Mouse (Mus musculus): ENCODE data around the gene A830031A19Rik. TPM values are rescaled to one million over a fixed set of nuclear protein-coding genes. Genes with fewer than 3 reads are reported as not detected.

A830031A19Rik gene
- polyA plus RNA-seq, 1 experiment from 2014 or later = not detected

DNA sequence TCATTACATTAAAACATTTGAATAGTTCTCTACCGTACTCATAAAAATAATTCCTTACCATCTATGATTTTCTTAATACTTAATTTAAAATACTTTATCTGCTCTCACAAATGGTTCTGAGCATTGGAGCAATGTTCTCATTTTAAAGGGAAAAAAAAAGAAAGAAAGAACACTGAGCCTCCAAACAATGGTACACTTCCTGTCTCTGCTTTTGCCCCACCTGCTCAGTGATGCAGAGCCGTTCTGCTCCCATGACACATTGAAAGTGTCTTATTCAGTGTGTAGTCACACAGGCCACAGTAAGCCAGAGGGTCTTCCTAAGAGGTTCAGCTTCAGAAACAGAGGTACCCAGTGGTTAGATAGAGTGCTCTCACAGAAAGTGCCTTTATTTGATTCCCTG lies 56.1 kb downstream of the A830031A19Rik start:
- WGBS = 78% methylated on average over 2 of the region's 2 CpGs
- peaks cover 7% of the 10 kb centered on the region for H3K27me3 ChIP-seq
- no peak for ATAC-seq (ENCODE audit: low FRiP score, low read depth)
- no peaks in the 10 kb centered on the region for H3K9me3 ChIP-seq
- no peak overlapping the region for H3K9ac ChIP-seq (replicated peaks)
- H3K4me2 ChIP-seq (replicated peaks) = no peak overlapping the region
- H3K27ac ChIP-seq (replicated peaks) = no peak overlapping the region
- peaks cover 8% of the 10 kb centered on the region; the same call in 1 of the 2 replicates for H3K4me1 ChIP-seq
- H3K4me3 ChIP-seq = no peak overlapping the region
- no peaks in the 10 kb centered on the region for H3K36me3 ChIP-seq

DNA sequence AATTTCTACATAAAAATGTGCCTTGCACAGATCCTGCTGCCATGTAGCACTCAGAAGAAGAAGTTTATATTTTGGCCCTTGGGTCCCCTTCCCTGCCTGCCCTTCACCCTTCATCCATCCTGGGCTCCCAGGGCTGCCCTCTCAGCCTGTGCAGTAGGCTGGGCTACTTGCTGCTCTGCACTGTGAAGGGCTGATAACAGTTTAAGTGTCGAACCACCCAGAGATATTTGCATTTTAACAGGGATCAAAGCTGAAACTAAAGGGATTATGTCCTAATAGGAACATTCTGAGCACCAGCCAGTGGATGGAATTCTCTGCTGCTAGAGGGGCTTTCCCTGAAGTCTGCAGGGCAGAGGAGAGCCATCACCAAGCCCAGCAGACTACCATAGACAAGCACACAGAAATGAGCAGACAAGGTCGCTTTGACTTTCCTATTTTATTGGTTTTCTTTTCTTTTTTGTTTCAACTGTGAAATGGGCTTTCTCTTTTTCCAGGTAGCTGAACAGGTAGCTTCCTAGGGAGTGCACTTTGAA lies 58.1 kb downstream of the A830031A19Rik start:
- no peak overlapping the region for H3K4me3 ChIP-seq
- no peaks in the 10 kb centered on the region for H3K9me3 ChIP-seq
- peak; percentile 84 for ATAC-seq (ENCODE audit: low FRiP score, low read depth)
- H3K4me2 ChIP-seq (replicated peaks) = 0 out of 2 replicates have a peak overlapping the region, but pooled peaks have one; percentile 2
- no peak overlapping the region for H3K9ac ChIP-seq (replicated peaks)
- peaks cover 8% of the 10 kb centered on the region; the same call in 1 of the 2 replicates for H3K4me1 ChIP-seq
- no peaks in the 10 kb centered on the region for H3K36me3 ChIP-seq
- WGBS = 20% methylated on average over 2 of the region's 2 CpGs
- H3K27ac ChIP-seq (replicated peaks) = no peak overlapping the region
- peaks cover 8% of the 10 kb centered on the region for H3K27me3 ChIP-seq

DNA sequence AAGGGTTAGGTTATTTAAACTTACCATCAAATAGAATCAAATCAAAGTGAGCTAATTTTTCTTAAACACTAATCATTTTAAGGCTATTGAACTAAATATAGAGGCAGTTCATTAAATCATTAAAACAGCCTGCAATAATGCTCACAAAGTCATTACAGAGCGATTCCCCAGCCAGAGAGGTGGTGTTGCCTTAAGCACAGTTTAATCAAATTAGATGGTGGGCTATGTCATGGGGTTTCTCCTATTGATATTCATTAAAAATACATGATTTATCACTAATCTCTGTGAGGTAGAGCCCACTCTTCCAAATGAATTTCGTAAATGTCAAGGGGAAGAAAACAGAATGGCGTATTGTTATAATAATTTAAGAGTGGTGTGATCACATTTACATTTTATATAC lies 58.8 kb downstream of the A830031A19Rik start:
- no peak for ATAC-seq (ENCODE audit: low FRiP score, low read depth)

DNA sequence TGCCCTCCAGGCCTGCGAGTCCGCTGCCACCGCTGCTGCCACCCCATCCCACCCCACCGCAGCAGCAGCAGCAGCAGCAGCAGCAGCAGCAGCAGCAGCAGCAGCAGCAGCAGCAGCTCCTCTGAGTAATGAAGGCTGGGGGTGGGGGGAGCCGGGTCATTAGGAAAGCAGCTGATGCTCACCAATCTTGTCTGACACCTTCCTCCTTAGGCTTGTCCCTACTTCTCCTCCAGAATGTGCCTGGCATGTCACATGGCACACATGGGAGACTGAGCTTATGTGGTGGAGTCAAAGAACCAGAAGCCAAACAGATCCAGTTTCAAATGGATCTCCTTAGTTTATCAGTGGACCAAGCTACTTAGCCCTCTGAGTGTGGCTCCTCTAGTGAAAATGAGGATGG lies 60.2 kb downstream of the A830031A19Rik start:
- no peak overlapping the region for H3K27ac ChIP-seq (replicated peaks)
- no peak overlapping the region for H3K4me3 ChIP-seq
- H3K36me3 ChIP-seq = no peaks in the 10 kb centered on the region
- no peak for ATAC-seq (ENCODE audit: low FRiP score, low read depth)
- H3K27me3 ChIP-seq = peaks cover 8% of the 10 kb centered on the region
- no peaks in the 10 kb centered on the region for H3K9me3 ChIP-seq
- H3K4me2 ChIP-seq (replicated peaks) = no peak overlapping the region
- no peak overlapping the region for H3K9ac ChIP-seq (replicated peaks)
- peaks cover 8% of the 10 kb centered on the region; the same call in 1 of the 2 replicates for H3K4me1 ChIP-seq
- WGBS = 80% methylated on average over 5 of the region's 5 CpGs

More for the DNA sequence above, 58.8 kb downstream of the A830031A19Rik start:
- 69% methylated on average over 3 of the region's 3 CpGs for WGBS
- Histone ChIP-seq H3K9ac (replicated peaks) (no peak overlapping the region), H3K36me3 (no peaks in the 10 kb centered on the region), H3K27me3 (peaks cover 8% of the 10 kb centered on the region), H3K4me3 (no peak overlapping the region), H3K4me1 (peaks cover 8% of the 10 kb centered on the region; the same call in 1 of the 2 replicates), H3K27ac (replicated peaks) (no peak overlapping the region), H3K4me2 (replicated peaks) (no peak overlapping the region), H3K9me3 (no peaks in the 10 kb centered on the region)

DNA sequence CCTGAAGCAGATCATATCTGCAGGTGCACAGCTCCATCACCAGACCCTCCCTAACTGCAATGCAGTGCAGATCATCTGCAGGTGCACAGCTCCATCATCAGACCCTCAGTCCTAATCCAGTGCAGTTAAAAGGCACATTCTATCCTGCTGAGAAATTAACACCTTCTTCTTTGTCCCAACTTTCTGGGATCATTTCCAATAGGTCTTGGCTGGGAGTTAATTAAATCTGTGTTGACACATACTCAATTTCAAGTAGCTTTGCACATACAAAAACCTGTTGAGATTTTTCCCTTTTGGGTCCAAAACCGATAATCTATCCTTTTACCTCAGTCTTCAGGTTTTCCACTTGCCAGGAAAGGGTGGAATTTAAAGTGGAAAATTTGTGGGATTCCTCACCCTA lies 62.6 kb downstream of the A830031A19Rik start:
- ATAC-seq (ENCODE audit: low FRiP score, low read depth) = no peak
- Histone ChIP-seq H3K36me3 (no peaks in the 10 kb centered on the region), H3K27me3 (peaks cover 8% of the 10 kb centered on the region), H3K9ac (replicated peaks) (no peak overlapping the region), H3K4me2 (replicated peaks) (no peak overlapping the region), H3K27ac (replicated peaks) (no peak overlapping the region), H3K9me3 (no peaks in the 10 kb centered on the region), H3K4me3 (no peak overlapping the region), H3K4me1 (peaks cover 8% of the 10 kb centered on the region; the same call in 1 of the 2 replicates)
- WGBS = 86% methylated on average over 1 of the region's 1 CpGs

DNA sequence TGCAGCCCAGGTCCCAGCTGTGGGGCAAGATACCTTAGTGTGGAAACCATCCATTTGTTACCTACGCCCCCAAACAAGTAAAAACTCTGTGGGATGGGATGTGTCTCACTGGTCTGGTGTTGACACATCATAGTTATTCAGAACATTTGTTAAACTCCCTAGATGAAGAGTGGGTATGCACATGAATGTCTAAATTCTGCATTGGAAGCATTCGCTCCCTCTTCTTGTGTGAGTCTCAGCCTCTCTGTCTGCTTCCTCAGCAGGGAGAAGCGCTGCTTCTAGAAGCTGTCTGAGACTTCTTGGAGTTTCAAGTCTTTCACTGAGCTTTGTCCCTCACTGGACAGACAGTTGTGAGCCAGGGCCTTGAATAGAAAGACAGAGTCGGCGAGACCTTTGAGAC lies 65.9 kb downstream of the A830031A19Rik start:
- WGBS = 97% methylated on average over 5 of the region's 5 CpGs
- no peak for ATAC-seq (ENCODE audit: low FRiP score, low read depth)
- Histone ChIP-seq H3K36me3 (no peaks in the 10 kb centered on the region), H3K27ac (replicated peaks) (no peak overlapping the region), H3K4me3 (no peak overlapping the region), H3K9ac (replicated peaks) (no peak overlapping the region), H3K4me2 (replicated peaks) (no peak overlapping the region), H3K27me3 (peaks cover 3% of the 10 kb centered on the region; the same call in 1 of the 2 replicates), H3K4me1 (no peaks in the 10 kb centered on the region), H3K9me3 (no peaks in the 10 kb centered on the region)

DNA sequence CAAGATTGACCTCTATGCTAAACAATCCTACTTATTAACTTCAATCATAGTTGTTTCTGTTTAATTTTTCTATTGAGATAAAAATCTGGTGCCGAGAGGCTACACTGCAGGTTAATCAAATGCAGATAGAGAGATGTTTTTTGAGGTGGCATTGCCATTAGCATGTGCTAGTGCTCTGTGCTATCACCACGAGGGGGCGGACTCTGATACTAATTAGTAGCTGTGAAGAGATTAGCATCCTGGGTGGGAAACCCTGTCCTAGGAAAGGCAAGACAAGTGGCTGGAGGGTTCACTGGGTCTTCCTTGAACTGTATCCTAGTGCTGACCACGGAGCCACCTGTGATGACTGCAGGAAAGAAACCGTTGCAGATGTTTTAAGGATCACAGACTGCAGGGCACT lies 66.6 kb downstream of the A830031A19Rik start:
- 38% methylated on average over 5 of the region's 5 CpGs for WGBS
- H3K9ac ChIP-seq (replicated peaks) = no peak overlapping the region
- H3K36me3 ChIP-seq = no peaks in the 10 kb centered on the region
- no peak for ATAC-seq (ENCODE audit: low FRiP score, low read depth)
- no peak overlapping the region for H3K4me3 ChIP-seq
- no peaks in the 10 kb centered on the region for H3K4me1 ChIP-seq
- no peak overlapping the region for H3K4me2 ChIP-seq (replicated peaks)
- H3K27me3 ChIP-seq = no peaks in the 10 kb centered on the region
- H3K9me3 ChIP-seq = no peaks in the 10 kb centered on the region
- H3K27ac ChIP-seq (replicated peaks) = no peak overlapping the region

DNA sequence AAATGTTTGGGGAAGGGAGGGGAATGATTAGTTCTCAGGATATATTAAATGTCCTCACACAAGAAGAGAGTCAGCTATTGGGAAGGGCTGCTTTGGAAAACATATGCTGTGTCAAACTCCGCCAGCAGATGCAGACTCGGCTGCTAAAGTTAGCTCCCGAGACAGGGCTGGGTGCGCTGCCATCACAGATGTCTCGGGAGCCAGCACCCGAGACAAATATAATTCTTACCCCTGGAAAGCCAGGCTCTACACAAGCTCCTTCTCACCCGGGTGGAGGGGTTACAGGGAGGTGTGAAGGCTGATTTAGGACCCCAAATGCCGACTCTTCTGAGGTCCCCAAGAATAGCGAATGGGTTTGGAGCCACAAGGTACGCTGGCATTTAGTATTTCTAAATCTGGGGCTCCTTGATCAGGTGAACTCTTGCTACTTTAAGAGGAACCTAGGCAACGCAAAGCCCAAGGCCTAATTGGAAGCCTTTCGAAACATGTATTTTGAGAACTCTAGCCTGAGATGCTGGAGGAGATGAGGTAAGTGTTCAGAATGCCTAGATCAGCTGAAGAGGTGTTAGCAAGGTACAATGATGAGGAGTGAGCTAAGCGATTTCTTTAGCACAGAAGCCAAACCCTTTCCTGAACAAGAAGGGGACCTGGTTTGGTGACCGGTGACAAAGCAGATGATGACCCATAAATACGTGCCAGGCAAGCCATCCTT lies 69.3 kb downstream of the A830031A19Rik start:
- H3K27me3 ChIP-seq = no peaks in the 10 kb centered on the region

DNA sequence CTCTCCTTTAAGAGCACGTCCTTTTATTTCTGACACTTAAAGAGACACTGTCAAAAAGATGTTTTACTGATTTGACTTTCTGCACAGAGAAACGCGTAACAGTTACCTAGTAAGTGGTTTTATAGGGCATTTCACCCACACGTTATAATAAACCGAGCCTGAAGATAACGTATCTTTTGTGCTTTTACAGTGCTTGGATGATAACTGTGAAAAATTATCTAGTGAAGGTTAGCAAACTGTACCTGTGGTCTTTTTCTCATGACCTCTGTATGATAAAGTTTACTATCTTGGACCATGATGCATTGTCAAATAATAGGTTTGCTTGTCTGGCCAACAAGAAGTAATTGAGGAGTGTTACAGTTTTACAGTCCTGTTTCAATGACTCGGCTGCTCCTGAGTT lies 74.2 kb downstream of the A830031A19Rik start:
- Histone ChIP-seq H3K27ac (replicated peaks) (no peak overlapping the region), H3K9ac (replicated peaks) (no peak overlapping the region), H3K4me1 (no peaks in the 10 kb centered on the region), H3K9me3 (no peaks in the 10 kb centered on the region), H3K27me3 (no peaks in the 10 kb centered on the region), H3K36me3 (no peaks in the 10 kb centered on the region), H3K4me3 (no peak overlapping the region), H3K4me2 (replicated peaks) (no peak overlapping the region)
- no peak for ATAC-seq (ENCODE audit: low FRiP score, low read depth)
- WGBS = 93% methylated on average over 7 of the region's 7 CpGs

More for the DNA sequence above, 69.3 kb downstream of the A830031A19Rik start:
- Histone ChIP-seq H3K4me1 (no peaks in the 10 kb centered on the region), H3K4me3 (no peak overlapping the region), H3K9me3 (no peaks in the 10 kb centered on the region), H3K27ac (replicated peaks) (no peak overlapping the region), H3K9ac (replicated peaks) (no peak overlapping the region), H3K4me2 (replicated peaks) (no peak overlapping the region), H3K36me3 (no peaks in the 10 kb centered on the region)
- no peak for ATAC-seq (ENCODE audit: low FRiP score, low read depth)
- WGBS = 90% methylated on average over 15 of the region's 15 CpGs

Small RNA genes within 50 kb of the gene (microRNA-seq; reads per million reads assigned to microRNA genes)
- gene Gm44381 = not detected

Other genes starting within 250 kb of the A830031A19Rik start
- 28.3 and 28.5 TPM in 2 replicates for gene Papolg, start 179.8 kb downstream of the A830031A19Rik start, polyA plus RNA-seq (2016; fragmentation: Nextera tagmentation; extraction: Ambion mirVana)
- gene Bcl11a, start 3.0 kb upstream of the A830031A19Rik start, polyA plus RNA-seq (2016; fragmentation: Nextera tagmentation; extraction: Ambion mirVana) = 66.0 and 67.3 TPM in 2 replicates